Mouse (Mus musculus): ENCODE measurements at regions not wholly inside any gene's neighbourhood (a gene's known extent, or its start where the extent isn't known, plus 50 kb on each side); places are given as distances from the start of the nearest gene placed in this dataset.
A peak's percentile ranks its signal among the peaks of the same experiment; 100 is the strongest.

DNA sequence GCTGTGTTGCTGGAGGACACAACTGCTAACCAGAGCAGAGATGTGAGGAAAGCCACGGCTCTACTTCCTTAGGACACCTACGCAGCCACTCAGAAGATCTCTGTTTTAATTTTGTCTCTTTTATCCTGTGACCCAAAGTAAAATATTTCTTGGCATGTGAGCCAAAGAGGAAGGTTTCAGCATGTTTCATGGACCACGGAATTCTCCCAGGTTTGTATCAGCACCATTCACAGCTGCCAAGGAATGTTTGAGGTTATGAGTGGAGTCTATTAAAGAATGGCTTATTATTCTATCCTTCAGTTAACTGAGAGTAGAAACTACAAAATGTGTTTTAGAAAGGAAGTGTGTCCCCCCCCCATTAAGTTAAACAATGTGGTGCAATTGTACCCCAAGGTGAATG is 429.8 kb downstream of the Rnf144b start:
- DNase-seq (ENCODE audit: low spot score in 2 of 2) = no peak
- intact Hi-C loops (cut with DNase I) = no loop called here

- intact Hi-C loops (cut with DNase I) = no loop called here
- no peak for DNase-seq (ENCODE audit: low spot score in 2 of 2)
Measured at GRCm38 (mm10) chr13:47554198-47554597, 431.7 kb downstream of the Rnf144b start.

GRCm38 (mm10) chr13:47557196-47557974 is 434.9 kb downstream of the Rnf144b start:
- intact Hi-C loops (cut with DNase I) = no loop called here
- no peak for DNase-seq (ENCODE audit: low spot score in 2 of 2)

GRCm38 (mm10) chr13:47562836-47563235 is 440.4 kb downstream of the Rnf144b start:
- no peak for DNase-seq (ENCODE audit: low spot score in 2 of 2)
- intact Hi-C loops (cut with DNase I) = no loop called here

DNA sequence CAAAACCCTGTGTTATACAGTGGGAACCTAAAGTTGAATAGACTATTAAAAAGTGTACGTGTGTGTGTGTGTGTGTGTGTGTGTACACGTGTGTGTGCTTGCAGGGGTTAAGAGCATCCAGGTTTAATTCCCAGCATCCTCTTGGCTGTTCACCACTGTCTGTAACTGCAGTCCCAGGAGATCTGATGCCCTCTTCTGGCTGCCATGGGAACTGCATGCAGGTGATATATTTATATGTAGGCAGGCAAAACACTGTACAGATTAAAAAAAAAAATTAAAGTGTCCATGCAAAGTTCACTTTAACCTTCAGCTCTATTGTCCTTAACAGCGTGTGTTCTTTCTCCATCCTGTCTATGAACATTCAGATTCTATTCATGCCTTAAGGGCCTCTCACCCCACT is 454.1 kb downstream of the Rnf144b start:
- DNase-seq (ENCODE audit: low spot score in 2 of 2) = no peak
- intact Hi-C loops (cut with DNase I) = no loop called here

DNA sequence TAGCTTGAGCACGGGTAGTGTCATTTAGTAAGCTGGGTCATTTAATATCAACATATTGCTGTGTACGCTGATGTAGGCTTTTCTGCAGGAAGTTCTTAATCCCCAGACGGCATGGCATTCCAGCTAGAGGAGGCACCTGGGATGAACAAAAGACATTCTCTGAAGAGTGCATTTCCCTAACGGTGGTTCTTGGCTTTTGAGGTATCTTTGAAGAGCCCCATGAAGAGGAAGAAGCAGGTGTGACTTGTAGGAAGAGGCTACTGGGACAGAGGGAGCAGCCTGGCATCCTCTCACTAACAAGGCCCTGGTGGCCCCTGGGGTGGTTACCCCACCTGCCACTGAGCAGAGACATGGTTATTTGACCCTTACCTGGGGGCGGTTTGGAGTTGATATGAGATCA is 457.7 kb downstream of the Rnf144b start:
- intact Hi-C loops (cut with DNase I) = no loop called here

GRCm38 (mm10) chr13:47585158-47585557 is 462.7 kb downstream of the Rnf144b start:
- DNase-seq (ENCODE audit: low spot score in 2 of 2) = no peak
- intact Hi-C loops (cut with DNase I) = no loop called here

More for the DNA sequence above, 457.7 kb downstream of the Rnf144b start:
- DNase-seq (ENCODE audit: low spot score in 2 of 2) = no peak

- DNase-seq (ENCODE audit: low spot score in 2 of 2) = no peak
- intact Hi-C loops (cut with DNase I) = no loop called here
Measured at GRCm38 (mm10) chr13:47602646-47603045, 480.2 kb downstream of the Rnf144b start.

DNA sequence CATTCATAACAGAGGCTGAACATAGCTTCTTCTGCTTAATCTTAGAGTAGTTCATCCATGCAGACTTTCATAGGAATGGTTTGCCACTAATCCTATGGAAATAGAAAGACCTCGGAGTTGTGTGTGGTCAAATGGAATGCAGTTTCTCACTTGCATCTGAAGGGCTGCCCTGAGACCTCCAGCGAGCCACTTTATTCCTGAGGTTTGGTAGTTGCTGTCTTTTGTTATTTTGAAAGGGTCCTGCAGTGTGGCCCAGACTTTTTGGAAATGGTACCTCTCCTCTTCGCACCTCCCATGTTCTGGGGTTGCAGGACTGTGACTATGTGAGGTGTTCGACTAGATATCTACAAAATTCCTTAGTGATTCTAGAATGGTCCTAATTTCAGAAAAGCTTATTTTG is 489.0 kb downstream of the Rnf144b start:
- DNase-seq (ENCODE audit: low spot score in 2 of 2) = no peak
- intact Hi-C loops (cut with DNase I) = no loop called here

DNA sequence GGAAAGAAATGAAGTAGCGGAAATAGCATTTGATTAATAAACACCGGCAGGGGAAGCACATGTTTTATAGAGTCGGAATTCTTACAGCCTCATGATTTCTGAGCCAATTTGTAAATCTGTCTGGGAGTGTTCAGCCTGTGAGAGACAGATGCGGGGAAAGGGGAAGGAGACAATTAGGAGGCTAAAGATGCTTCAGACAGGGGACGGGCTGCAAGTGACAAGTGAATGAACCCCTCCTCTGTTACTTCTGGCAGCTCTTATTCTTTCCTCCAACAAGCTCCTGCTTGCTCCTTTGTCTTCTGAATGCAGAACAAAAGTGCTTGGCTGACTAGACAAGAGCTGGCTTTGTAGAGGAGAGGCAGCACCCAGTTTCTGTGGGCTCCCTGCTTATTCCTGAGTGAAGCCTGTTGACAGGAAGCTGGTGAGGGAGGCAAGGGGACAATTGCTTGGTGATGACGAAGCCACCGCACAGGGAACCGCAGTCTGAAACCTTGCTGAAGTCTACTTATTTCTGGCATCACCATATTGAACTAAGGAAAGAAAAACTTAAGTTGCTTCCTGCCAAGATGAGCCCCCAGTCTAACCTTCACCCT is 514.2 kb downstream of the Rnf144b start:
- DNase-seq (ENCODE audit: low spot score in 2 of 2) = no peak
- intact Hi-C loops (cut with DNase I) = no loop called here

DNA sequence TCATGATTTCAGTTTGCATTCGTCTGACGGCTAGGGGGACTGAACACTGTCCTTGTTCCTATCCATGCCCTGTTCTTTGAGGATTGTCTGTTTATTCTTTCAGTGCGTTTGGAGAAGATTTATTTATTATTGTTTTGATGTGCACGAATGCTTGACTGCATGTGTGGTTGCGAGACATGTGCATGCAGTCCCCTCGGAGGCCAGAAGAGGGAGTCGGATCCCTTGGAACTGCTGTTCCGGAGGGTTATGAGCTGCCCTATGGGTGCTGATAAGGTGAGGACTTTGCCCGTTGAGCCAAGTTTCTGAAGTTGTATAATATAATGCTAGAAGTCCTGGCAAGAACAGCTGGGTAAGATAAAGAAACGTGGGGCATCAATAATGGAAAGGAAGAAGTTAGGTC is 519.9 kb downstream of the Rnf144b start:
- DNase-seq (ENCODE audit: low spot score in 2 of 2) = no peak
- intact Hi-C loops (cut with DNase I) = no loop called here

DNA sequence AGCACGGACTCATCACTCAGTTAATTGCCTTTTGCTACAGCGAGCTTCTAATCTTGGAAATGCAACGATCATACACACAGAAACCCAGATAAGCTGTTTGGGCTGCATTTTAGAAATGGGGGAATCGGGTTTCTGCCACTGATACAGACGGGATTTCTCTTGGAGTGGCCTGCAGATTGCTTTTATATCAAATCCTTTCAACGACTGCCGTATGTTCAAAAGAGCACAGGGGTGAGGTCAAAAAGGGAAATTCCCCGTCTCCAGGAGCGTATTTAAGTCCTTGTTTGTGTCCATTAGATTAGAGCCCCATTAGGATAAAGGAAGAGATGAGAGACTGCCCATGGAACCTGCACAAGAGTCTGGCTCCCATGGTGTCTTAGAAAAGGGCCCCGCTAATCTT is 522.6 kb downstream of the Rnf144b start:
- no peak for DNase-seq (ENCODE audit: low spot score in 2 of 2)
- intact Hi-C loops (cut with DNase I) = no loop called here

- DNase-seq (ENCODE audit: low spot score in 2 of 2) = peak; percentile 35 to 89
- intact Hi-C loops (cut with DNase I) = no loop called here
Measured at GRCm38 (mm10) chr13:47647693-47648092, 525.2 kb downstream of the Rnf144b start.

DNA sequence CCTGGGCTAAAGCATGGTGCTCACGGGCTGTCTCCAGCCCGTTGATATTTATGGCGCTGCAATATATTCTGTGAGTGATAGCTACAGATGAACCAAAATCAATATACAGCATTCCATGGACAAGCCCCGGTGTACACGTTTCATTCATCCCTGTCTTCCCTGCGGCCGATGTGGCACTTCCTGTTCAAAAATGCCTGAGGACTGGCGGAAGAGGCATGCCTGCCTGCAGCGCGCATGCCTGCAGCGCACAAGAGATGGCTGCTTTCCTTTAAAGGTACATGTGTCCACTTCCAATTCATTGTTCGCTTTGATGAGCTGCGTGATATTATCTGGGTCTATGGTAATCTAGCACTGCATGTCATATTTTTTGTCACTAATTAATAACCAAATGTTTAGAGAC is 527.6 kb downstream of the Rnf144b start:
- DNase-seq (ENCODE audit: low spot score in 2 of 2) = no peak
- intact Hi-C loops (cut with DNase I) = no loop called here

DNA sequence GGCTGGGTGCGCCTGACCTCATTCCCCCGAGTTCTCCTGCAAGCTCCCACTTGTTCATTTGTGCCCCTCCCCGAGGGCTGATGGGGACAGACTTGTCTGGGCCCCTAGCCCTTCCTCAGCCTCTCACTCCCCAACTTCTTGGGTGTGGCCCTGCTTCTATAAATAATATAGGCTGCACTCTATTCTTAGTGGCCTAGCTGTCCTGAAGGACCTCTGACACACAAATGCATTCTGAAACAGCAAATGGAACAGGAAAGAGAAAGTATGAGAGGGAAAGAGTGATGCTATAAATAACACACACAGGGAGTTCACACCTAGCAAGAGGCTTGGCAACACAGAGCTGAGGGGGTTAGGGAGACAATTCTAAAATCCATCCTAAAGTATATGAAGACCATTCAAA is 544.0 kb downstream of the Rnf144b start:
- intact Hi-C loops (cut with DNase I) = loop anchor here (2.0 to 5.0 kb wide), 3 partner anchors 319 to 796 kb away; no protein-coding TSS in a partner anchor
- no peak for DNase-seq (ENCODE audit: low spot score in 2 of 2)

DNA sequence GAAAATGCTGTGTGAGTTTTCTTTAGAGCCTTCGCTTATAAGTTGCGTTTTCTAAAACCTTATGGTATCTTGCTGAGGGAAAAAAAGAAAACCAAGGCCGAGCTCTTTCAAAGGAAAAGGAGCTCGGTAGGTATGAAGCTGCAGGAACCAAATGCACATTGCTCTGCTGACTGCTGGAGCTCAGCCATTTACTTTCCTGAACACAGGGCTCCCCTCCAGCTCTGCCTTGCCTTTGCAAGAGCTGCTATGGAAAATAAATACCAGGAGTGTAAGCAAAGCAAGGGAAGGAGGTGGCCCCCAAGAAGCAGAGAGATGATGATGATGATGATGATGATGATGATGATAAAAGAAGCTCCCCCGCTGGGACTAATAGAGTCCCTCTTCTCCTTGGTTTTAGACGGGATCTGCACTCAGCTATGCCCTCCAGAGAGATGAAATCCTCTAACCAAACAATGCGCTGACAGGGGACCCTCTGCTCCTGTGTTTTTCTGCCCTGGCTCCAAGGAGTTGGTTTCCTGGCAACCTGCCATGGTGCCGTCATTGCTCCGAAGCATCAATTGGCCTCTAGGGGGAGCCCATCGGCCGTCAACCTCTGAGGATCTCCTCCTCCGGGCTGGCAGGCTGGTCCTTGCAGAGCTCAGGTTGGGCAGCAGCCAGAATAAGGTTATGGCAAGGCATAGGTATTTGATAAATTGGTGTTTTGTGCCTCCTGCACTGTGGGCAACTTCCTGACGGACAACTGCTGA is 544.7 kb downstream of the Rnf144b start:
- intact Hi-C loops (cut with DNase I) = loop anchor here (2.0 to 5.0 kb wide), 3 partner anchors 320 to 795 kb away; no protein-coding TSS in a partner anchor
- DNase-seq (ENCODE audit: low spot score in 2 of 2) = peak; percentile 88

GRCm38 (mm10) chr13:47688131-47688530 is 565.7 kb downstream of the Rnf144b start:
- DNase-seq (ENCODE audit: low spot score in 2 of 2) = no peak

GRCm38 (mm10) chr13:47693815-47694214 is 567.2 kb upstream of the Id4 start:
- intact Hi-C loops (cut with DNase I) = no loop called here
- no peak for DNase-seq (ENCODE audit: low spot score in 2 of 2)

More at GRCm38 (mm10) chr13:47688131-47688530, 565.7 kb downstream of the Rnf144b start:
- intact Hi-C loops (cut with DNase I) = no loop called here

DNA sequence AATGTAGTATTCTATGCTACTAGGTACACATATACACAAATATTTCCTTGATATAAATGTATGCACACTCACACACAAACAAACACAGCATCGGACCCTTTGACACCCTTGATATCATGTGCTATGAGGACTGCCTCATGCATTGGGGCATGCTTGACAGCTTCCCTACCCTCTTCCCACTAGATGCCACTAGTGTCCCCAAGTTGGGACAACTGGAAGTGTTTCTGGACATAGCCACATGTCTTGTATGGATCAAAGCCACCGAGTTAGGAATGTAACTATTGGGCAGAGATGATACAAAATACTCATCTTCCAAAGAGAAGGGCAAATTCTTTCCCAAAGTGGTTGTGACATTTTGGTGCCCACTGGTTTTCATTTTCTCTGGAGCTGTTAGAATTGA is 565.2 kb upstream of the Id4 start:
- DNase-seq (ENCODE audit: low spot score in 2 of 2) = no peak
- intact Hi-C loops (cut with DNase I) = no loop called here

DNA sequence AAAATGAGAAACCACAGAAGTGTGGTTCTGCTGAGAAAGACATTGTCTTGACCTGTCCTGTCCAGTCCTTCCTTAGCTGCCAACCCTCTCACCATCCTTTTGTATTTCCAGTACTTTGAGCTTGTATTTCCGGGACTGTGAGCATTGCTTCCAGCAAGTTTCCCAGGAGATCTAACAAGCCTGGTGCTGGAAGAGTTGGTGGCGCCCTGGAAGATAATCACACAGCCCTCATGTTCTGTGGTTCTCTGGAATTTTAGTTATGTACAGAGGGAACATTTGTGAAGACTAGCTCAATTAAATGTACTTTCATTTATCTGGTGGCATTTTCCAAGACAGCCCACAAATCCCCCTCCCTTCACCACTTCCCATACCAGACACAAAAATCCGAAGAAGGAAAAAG is 560.5 kb upstream of the Id4 start:
- intact Hi-C loops (cut with DNase I) = no loop called here
- peak in 1 of 2 experiments; percentile 51 for DNase-seq (ENCODE audit: low spot score in 2 of 2)

Measured in left cerebral cortex, postnatal 25 days (tissue).